Mouse (Mus musculus): ENCODE measurements around the gene Gm13088. TPM values are rescaled to one million over a fixed set of nuclear protein-coding genes. Genes with fewer than 3 reads are reported as not detected.
"Not testable (repeated sequence)": the region's sequence is repeated elsewhere in the genome, so short reads cannot be mapped to it uniquely, and the experiment has no call there.

Gm13088 gene
- polyA plus RNA-seq (2014; fragmentation: Nextera tagmentation; extraction: Ambion mirVana) = not detected in 2 replicates

GRCm38 (mm10) chr4:143657146-143657545 lies at the start of gene Gm13088:
Gene Gm13088 (minus strand): TSS chr4:143657246.
- ATAC-seq (ENCODE audit: low FRiP score, low TSS enrichment); H3K27me3 ChIP-seq (ENCODE audit: control insufficient read depth, insufficient read depth, low read length); H3K36me3 ChIP-seq (ENCODE audit: control insufficient read depth, insufficient read depth, low read length); H3K4me3 ChIP-seq (replicated peaks; ENCODE audit: low read depth, low read length); H3K9ac ChIP-seq (replicated peaks; ENCODE audit: low read length); H3K9me3 ChIP-seq (ENCODE audit: control insufficient read depth, low read length); H3K27ac ChIP-seq (replicated peaks; ENCODE audit: low read depth, low read length); DNase-seq; H3K4me2 ChIP-seq (ENCODE audit: low read length); H3K4me1 ChIP-seq (ENCODE audit: control insufficient read depth, insufficient read depth, low read length): not testable (repeated sequence)

GRCm38 (mm10) chr4:143702611-143703010 lies 45.6 kb upstream of the Gm13088 start, which contains the start of gene Gm13089:
Gene Gm13089 (minus strand): TSS chr4:143702711.
- Histone ChIP-seq H3K27me3 (ENCODE audit: control insufficient read depth, insufficient read depth, low read length) (no peaks in the 10 kb centered on the region), H3K27ac (replicated peaks; ENCODE audit: low read depth, low read length) (no peak within 1 kb of the TSS), H3K36me3 (ENCODE audit: control insufficient read depth, insufficient read depth, low read length) (no peaks in the 10 kb centered on the region), H3K9me3 (ENCODE audit: control insufficient read depth, low read length) (peaks cover 18% of the 10 kb centered on the region), H3K9ac (replicated peaks; ENCODE audit: low read length) (no peak within 1 kb of the TSS), H3K4me1 (ENCODE audit: control insufficient read depth, insufficient read depth, low read length) (no peaks in the 10 kb centered on the region), H3K4me2 (ENCODE audit: low read length) (no peak within 1 kb of the TSS), H3K4me3 (replicated peaks; ENCODE audit: low read depth, low read length) (no peak within 1 kb of the TSS)
- WGBS = 82% methylated on average over 2 of the region's 2 CpGs
- DNase-seq (no peak), ATAC-seq (ENCODE audit: low FRiP score, low TSS enrichment) (no peak)

GRCm38 (mm10) chr4:143618101-143618500 lies 38.9 kb downstream of the Gm13088 start:
- H3K9ac ChIP-seq (replicated peaks; ENCODE audit: low read length); H3K27me3 ChIP-seq (ENCODE audit: control insufficient read depth, insufficient read depth, low read length); H3K4me2 ChIP-seq (ENCODE audit: low read length); H3K4me3 ChIP-seq (replicated peaks; ENCODE audit: low read depth, low read length); H3K36me3 ChIP-seq (ENCODE audit: control insufficient read depth, insufficient read depth, low read length); H3K27ac ChIP-seq (replicated peaks; ENCODE audit: low read depth, low read length); DNase-seq; ATAC-seq (ENCODE audit: low FRiP score, low TSS enrichment); H3K4me1 ChIP-seq (ENCODE audit: control insufficient read depth, insufficient read depth, low read length); H3K9me3 ChIP-seq (ENCODE audit: control insufficient read depth, low read length): not testable (repeated sequence)
- 81% methylated on average over 4 of the region's 4 CpGs for WGBS

GRCm38 (mm10) chr4:143614703-143615102 lies 42.3 kb downstream of the Gm13088 start, which contains the start of gene Gm13083:
Gene Gm13083 (plus strand): TSS chr4:143615003.
- H3K27me3 ChIP-seq (ENCODE audit: control insufficient read depth, insufficient read depth, low read length); H3K4me1 ChIP-seq (ENCODE audit: control insufficient read depth, insufficient read depth, low read length); H3K4me3 ChIP-seq (replicated peaks; ENCODE audit: low read depth, low read length); H3K27ac ChIP-seq (replicated peaks; ENCODE audit: low read depth, low read length); H3K9me3 ChIP-seq (ENCODE audit: control insufficient read depth, low read length); H3K4me2 ChIP-seq (ENCODE audit: low read length); H3K9ac ChIP-seq (replicated peaks; ENCODE audit: low read length); DNase-seq; H3K36me3 ChIP-seq (ENCODE audit: control insufficient read depth, insufficient read depth, low read length); ATAC-seq (ENCODE audit: low FRiP score, low TSS enrichment): not testable (repeated sequence)

DNA sequence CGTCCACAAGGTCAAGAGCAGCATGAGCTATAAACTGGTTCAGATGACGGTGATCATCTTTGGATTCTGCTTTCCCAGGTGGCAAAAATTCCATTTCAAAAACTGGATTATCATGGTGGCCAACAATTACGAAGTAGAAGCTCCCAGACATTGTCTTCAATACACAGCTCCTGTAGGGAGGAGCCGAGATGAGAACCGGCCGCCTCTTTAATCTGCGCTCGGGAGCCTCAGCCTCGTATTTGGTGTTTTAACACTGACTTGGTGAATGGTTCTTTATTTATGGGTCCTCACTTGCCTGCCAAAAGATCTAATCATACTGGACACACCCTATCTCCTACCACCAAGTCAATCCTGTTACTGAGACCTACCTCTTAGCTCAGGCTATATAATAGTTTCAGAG lies 45.1 kb downstream of the Gm13088 start:
- not testable (repeated sequence) for H3K9ac ChIP-seq (replicated peaks; ENCODE audit: low read length); H3K4me2 ChIP-seq (ENCODE audit: low read length); H3K27me3 ChIP-seq (ENCODE audit: control insufficient read depth, insufficient read depth, low read length); ATAC-seq (ENCODE audit: low FRiP score, low TSS enrichment); H3K36me3 ChIP-seq (ENCODE audit: control insufficient read depth, insufficient read depth, low read length); H3K27ac ChIP-seq (replicated peaks; ENCODE audit: low read depth, low read length); H3K4me3 ChIP-seq (replicated peaks; ENCODE audit: low read depth, low read length); H3K4me1 ChIP-seq (ENCODE audit: control insufficient read depth, insufficient read depth, low read length); DNase-seq; H3K9me3 ChIP-seq (ENCODE audit: control insufficient read depth, low read length)
- WGBS = 86% methylated on average over 9 of the region's 9 CpGs

Other genes starting within 250 kb of the Gm13088 start
- gene Pramef8, start 244.8 kb downstream of the Gm13088 start, polyA plus RNA-seq (2014; fragmentation: Nextera tagmentation; extraction: Ambion mirVana) = 14.2 and 22.4 TPM in 2 replicates
- gene Oog4, start 206.9 kb downstream of the Gm13088 start, polyA plus RNA-seq (2014; fragmentation: Nextera tagmentation; extraction: Ambion mirVana) = not detected in 2 replicates
- gene Gm13043, start 145.9 kb downstream of the Gm13088 start, polyA plus RNA-seq (2014; fragmentation: Nextera tagmentation; extraction: Ambion mirVana) = not detected in 2 replicates
- not detected in 2 replicates for gene Gm13040, start 121.3 kb downstream of the Gm13088 start, polyA plus RNA-seq (2014; fragmentation: Nextera tagmentation; extraction: Ambion mirVana)
- not detected in 2 replicates for gene BC080695, start 105.5 kb downstream of the Gm13088 start, polyA plus RNA-seq (2014; fragmentation: Nextera tagmentation; extraction: Ambion mirVana)
- gene Gm13057, start 105.5 kb downstream of the Gm13088 start, polyA plus RNA-seq (2014; fragmentation: Nextera tagmentation; extraction: Ambion mirVana) = not detected in 2 replicates
- not detected in 2 replicates for gene Gm13083, start 42.2 kb downstream of the Gm13088 start, polyA plus RNA-seq (2014; fragmentation: Nextera tagmentation; extraction: Ambion mirVana)
- not detected in 2 replicates for gene Gm13089, start 45.5 kb upstream of the Gm13088 start, polyA plus RNA-seq (2014; fragmentation: Nextera tagmentation; extraction: Ambion mirVana)
- gene Gm13078, start 62.2 kb upstream of the Gm13088 start, polyA plus RNA-seq (2014; fragmentation: Nextera tagmentation; extraction: Ambion mirVana) = not detected in 2 replicates
- not detected in 2 replicates for gene Gm13023, start 132.1 kb upstream of the Gm13088 start, polyA plus RNA-seq (2014; fragmentation: Nextera tagmentation; extraction: Ambion mirVana)
- gene Gm13084, start 158.8 kb upstream of the Gm13088 start, polyA plus RNA-seq (2014; fragmentation: Nextera tagmentation; extraction: Ambion mirVana) = not detected in 2 replicates
- gene Gm13103, start 189.3 kb upstream of the Gm13088 start, polyA plus RNA-seq (2014; fragmentation: Nextera tagmentation; extraction: Ambion mirVana) = not detected in 2 replicates
- not detected in 2 replicates for gene Pramef6, start 243.1 kb upstream of the Gm13088 start, polyA plus RNA-seq (2014; fragmentation: Nextera tagmentation; extraction: Ambion mirVana)